Mouse (Mus musculus) right cerebral cortex, postnatal 14 days (tissue): ENCODE measurements around the gene Esp1.
"Not testable (repeated sequence)": the region's sequence is repeated elsewhere in the genome, so short reads cannot be mapped to it uniquely, and the experiment has no call there.

Experiments used
- DNase-seq: peaks from one replicate; pipeline ENCODE4 v3.0.0; 2022

Gene Esp1

DNA sequence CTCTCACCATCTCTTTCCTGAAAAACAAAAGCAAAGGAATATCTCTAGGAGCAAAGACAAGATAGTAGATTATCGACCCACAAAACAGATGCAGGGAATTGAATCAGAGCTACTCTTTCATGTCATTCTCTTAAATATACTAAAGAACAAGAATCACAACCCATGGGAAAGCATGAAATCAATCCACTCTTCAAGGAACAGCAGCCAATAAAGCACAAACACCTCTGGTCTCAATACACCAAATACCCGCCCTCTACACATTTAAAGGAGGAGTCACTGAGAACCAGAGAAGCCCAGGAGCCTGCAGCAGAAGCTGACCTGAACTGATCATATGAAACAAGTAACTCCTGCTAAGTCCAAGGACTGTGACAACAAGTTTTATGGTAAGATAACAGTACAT is at the start of gene Esp1:
Gene Esp1 (plus strand): TSS at position 301 of the 400 bp plus-strand sequence.
- DNase-seq = no peak

- no peak for DNase-seq
These were observed 10.6 kb upstream of the Esp1 start for GRCm38 (mm10) chr17:40716273-40716672.

- not testable (repeated sequence) for DNase-seq
These were observed 9.9 kb upstream of the Esp1 start for GRCm38 (mm10) chr17:40717055-40717454.

GRCm38 (mm10) chr17:40731296-40731695 is 4.4 kb downstream of the Esp1 start:
- no peak for DNase-seq

GRCm38 (mm10) chr17:40731724-40732123 is 4.8 kb downstream of the Esp1 start:
- no peak for DNase-seq

DNA sequence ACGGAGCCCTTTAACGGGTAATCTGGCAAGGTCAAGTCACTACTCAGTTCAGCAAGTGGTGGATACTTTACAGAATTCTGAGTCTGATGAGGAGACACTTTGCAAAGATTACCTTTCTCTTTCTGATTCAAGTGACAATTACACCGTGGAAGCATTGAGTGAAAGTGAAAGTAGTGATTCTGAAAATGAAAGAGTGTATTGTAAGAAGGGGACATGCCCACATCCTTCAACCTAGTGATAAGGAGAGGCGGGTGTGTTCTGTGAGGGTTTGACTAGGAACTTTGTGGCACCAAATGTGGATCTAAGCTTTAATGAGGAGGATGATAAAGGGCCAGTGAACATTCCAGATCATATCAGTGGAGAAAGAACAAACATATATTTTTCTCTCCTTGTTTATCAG is 36.7 kb downstream of the Esp1 start:
- DNase-seq = no peak

DNA sequence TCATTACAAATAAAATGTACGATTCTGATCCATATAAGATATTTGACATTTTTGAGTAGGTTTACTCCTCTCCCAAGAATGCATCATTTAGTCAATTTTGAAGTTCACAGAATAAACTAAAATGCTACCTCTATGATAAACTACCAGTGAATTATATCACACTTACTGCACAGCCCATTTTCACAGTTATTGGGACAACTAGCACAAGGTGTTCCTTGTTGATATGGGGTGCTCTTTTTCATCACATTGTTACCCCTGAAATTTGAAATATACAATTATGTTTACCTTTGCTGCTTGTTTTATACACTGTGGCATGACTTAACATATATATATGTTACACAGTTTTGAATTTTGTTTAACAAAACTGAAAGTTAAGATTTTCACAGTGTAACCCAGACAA is 40.2 kb downstream of the Esp1 start:
- DNase-seq = no peak
